Mouse (Mus musculus) olfactory bulb, adult 2 months (tissue): ENCODE measurements at regions not wholly inside any gene's neighbourhood (a gene's known extent, or its start where the extent isn't known, plus 50 kb on each side); places are given as distances from the start of the nearest gene placed in this dataset.

Source experiments
- CTCF ChIP-seq: fragments of 200-500 bp; IDR thresholded peaks from 2 replicates; pipeline ENCODE4 v1.5.1; 2012; ENCODE audit warnings: low read depth, mild to moderate bottlenecking, low read length, moderate library complexity; ENCODE audit not compliant: insufficient read depth
- POLR2A ChIP-seq: fragments of 200-500 bp; IDR thresholded peaks from 2 replicates; pipeline ENCODE4 v1.6.1; 2012; ENCODE audit warnings: mild to moderate bottlenecking, low read depth, low read length, moderate library complexity; ENCODE audit not compliant: insufficient read depth

GRCm38 (mm10) chr4:4528311-4528710 lies 264.8 kb downstream of the Impad1 start:
- TF ChIP-seq POLR2A (no peak), CTCF (no peak)
